Mouse (Mus musculus): ENCODE data around the gene Olfr91.

Olfr91 gene

GRCm38 (mm10) chr17:37062101-37062641, 35.9 kb downstream of the Olfr91 start:
- DNase-seq (ENCODE audit: low spot score in 2 of 2): peak; percentile 69 to 76

- no peak for DNase-seq (ENCODE audit: low spot score in 2 of 2)
Measured at GRCm38 (mm10) chr17:37061435-37061834, 36.6 kb downstream of the Olfr91 start.

- DNase-seq (ENCODE audit: low spot score in 2 of 2): no peak
Measured at GRCm38 (mm10) chr17:37056957-37057356, 41.1 kb downstream of the Olfr91 start.

- DNase-seq (ENCODE audit: low spot score in 2 of 2): no peak
Measured at GRCm38 (mm10) chr17:37051745-37052144, 46.3 kb downstream of the Olfr91 start.

- DNase-seq (ENCODE audit: low spot score in 2 of 2): peak in 1 of 2 experiments; percentile 51
Measured at GRCm38 (mm10) chr17:37050876-37051275, 47.2 kb downstream of the Olfr91 start.

GRCm38 (mm10) chr17:37050399-37050798, 47.7 kb downstream of the Olfr91 start:
- peak; percentile 94 to 96 for DNase-seq (ENCODE audit: low spot score in 2 of 2)

- DNase-seq (ENCODE audit: low spot score in 2 of 2): peak; percentile 85 to 86
Measured at GRCm38 (mm10) chr17:37049570-37050310, 48.3 kb downstream of the Olfr91 start.

- no peak for DNase-seq (ENCODE audit: low spot score in 2 of 2)
Measured at GRCm38 (mm10) chr17:37048383-37048782, 49.7 kb downstream of the Olfr91 start.

- DNase-seq (ENCODE audit: low spot score in 2 of 2): no peak
Measured at GRCm38 (mm10) chr17:37047981-37048380, 50.1 kb downstream of the Olfr91 start.

- no peak for DNase-seq (ENCODE audit: low spot score in 2 of 2)
Measured at GRCm38 (mm10) chr17:37047332-37047976, 50.6 kb downstream of the Olfr91 start.

GRCm38 (mm10) chr17:37046312-37047112, 51.6 kb downstream of the Olfr91 start:
- DNase-seq (ENCODE audit: low spot score in 2 of 2): peak; percentile 67 to 69

GRCm38 (mm10) chr17:37045611-37046311, 52.3 kb downstream of the Olfr91 start, which contains the start of gene Gabbr1:
TSS of gene Gabbr1 (plus strand) at chr17:37045966.
- DNase-seq (ENCODE audit: low spot score in 2 of 2): peak; percentile 74 to 82

- DNase-seq (ENCODE audit: low spot score in 2 of 2): no peak
Measured at GRCm38 (mm10) chr17:37044651-37045244, 53.3 kb downstream of the Olfr91 start.
